Mouse (Mus musculus): Measurements from ENCODE around the gene Ugt1a6a. TPM values are rescaled to one million over a fixed set of nuclear protein-coding genes. Genes with fewer than 3 reads are reported as not detected.

Ugt1a6a gene
- 3.5 and 4.2 TPM in 2 replicates for polyA plus RNA-seq (2015; fragmentation: Nextera tagmentation; extraction: Ambion mirVana)

GRCm38 (mm10) chr1:88134457-88135011 is at the start of gene Ugt1a6a:
TSS of gene Ugt1a6a (plus strand) at chr1:88134809.

GRCm38 (mm10) chr1:88087513-88087912 is 47.1 kb upstream of the Ugt1a6a start, which contains the start of gene Ugt1a8:
TSS of gene Ugt1a8 (plus strand) at chr1:88087813.

GRCm38 (mm10) chr1:88094941-88095492 is 39.6 kb upstream of the Ugt1a6a start, which contains the start of gene Ugt1a7c:
TSS of gene Ugt1a7c (plus strand) at chr1:88095062.

GRCm38 (mm10) chr1:88103019-88103418 is 31.6 kb upstream of the Ugt1a6a start, which contains the start of gene Ugt1a6b:
TSS of gene Ugt1a6b (plus strand) at chr1:88103252.

GRCm38 (mm10) chr1:88165711-88166110 is 31.1 kb downstream of the Ugt1a6a start, which contains the start of gene Ugt1a5:
TSS of gene Ugt1a5 (plus strand) at chr1:88166012.

GRCm38 (mm10) chr1:88200456-88200855 is 65.8 kb downstream of the Ugt1a6a start, which contains the start of gene Ugt1a2:
TSS of gene Ugt1a2 (plus strand) at chr1:88200601.

GRCm38 (mm10) chr1:88205294-88205922 is 70.8 kb downstream of the Ugt1a6a start, which contains the start of gene Dnajb3:
TSS of gene Dnajb3 (minus strand) at chr1:88205782.

GRCm38 (mm10) chr1:88211812-88212211 is 77.2 kb downstream of the Ugt1a6a start, which contains the start of gene Ugt1a1:
TSS of gene Ugt1a1 (plus strand) at chr1:88211959.

GRCm38 (mm10) chr1:88226670-88227379 is 92.2 kb downstream of the Ugt1a6a start, which contains the start of gene Mroh2a:
TSS of gene Mroh2a (plus strand) at chr1:88226986.

Other genes with a start within 250 kb of the Ugt1a6a start
- gene Usp40, start 126.3 kb upstream of the Ugt1a6a start, polyA plus RNA-seq (2015; fragmentation: Nextera tagmentation; extraction: Ambion mirVana), result 11.5 and 13.5 TPM in 2 replicates
- not detected in 2 replicates for gene Ugt1a10, start 79.4 kb upstream of the Ugt1a6a start, polyA plus RNA-seq (2015; fragmentation: Nextera tagmentation; extraction: Ambion mirVana)
- gene Ugt1a9, start 64.0 kb upstream of the Ugt1a6a start, polyA plus RNA-seq (2015; fragmentation: Nextera tagmentation; extraction: Ambion mirVana), result 0.17 TPM in 1 of 2 replicates, not detected in the other
- gene Ugt1a8, start 47.0 kb upstream of the Ugt1a6a start, polyA plus RNA-seq (2015; fragmentation: Nextera tagmentation; extraction: Ambion mirVana), result not detected in 2 replicates
- 1.7 and 2.7 TPM in 2 replicates for gene Ugt1a7c, start 39.7 kb upstream of the Ugt1a6a start, polyA plus RNA-seq (2015; fragmentation: Nextera tagmentation; extraction: Ambion mirVana)
- not detected in 2 replicates for gene Ugt1a6b, start 31.6 kb upstream of the Ugt1a6a start, polyA plus RNA-seq (2015; fragmentation: Nextera tagmentation; extraction: Ambion mirVana)
- gene Ugt1a5, start 31.2 kb downstream of the Ugt1a6a start, polyA plus RNA-seq (2015; fragmentation: Nextera tagmentation; extraction: Ambion mirVana), result not detected in 2 replicates
- 0.08 and 0.11 TPM in 2 replicates for gene Ugt1a2, start 65.8 kb downstream of the Ugt1a6a start, polyA plus RNA-seq (2015; fragmentation: Nextera tagmentation; extraction: Ambion mirVana)
- gene Dnajb3, start 71.0 kb downstream of the Ugt1a6a start, polyA plus RNA-seq (2015; fragmentation: Nextera tagmentation; extraction: Ambion mirVana), result 11.7 and 14.8 TPM in 2 replicates
- gene Ugt1a1, start 77.2 kb downstream of the Ugt1a6a start, polyA plus RNA-seq (2015; fragmentation: Nextera tagmentation; extraction: Ambion mirVana), result 0.08 and 0.23 TPM in 2 replicates
- 0.36 and 0.39 TPM in 2 replicates for gene Mroh2a, start 92.2 kb downstream of the Ugt1a6a start, polyA plus RNA-seq (2015; fragmentation: Nextera tagmentation; extraction: Ambion mirVana)
- 34.9 and 40.6 TPM in 2 replicates for gene Hjurp, start 142.8 kb downstream of the Ugt1a6a start, polyA plus RNA-seq (2015; fragmentation: Nextera tagmentation; extraction: Ambion mirVana)
- gene Trpm8, start 142.9 kb downstream of the Ugt1a6a start, polyA plus RNA-seq (2015; fragmentation: Nextera tagmentation; extraction: Ambion mirVana), result 0.19 and 0.35 TPM in 2 replicates

All from neural tube, postnatal 0 days (tissue).